Mouse (Mus musculus) embryonic facial prominence, embryonic 14.5 days (tissue): Measurements from ENCODE around the gene Cwc27. TPM values are rescaled to one million over a fixed set of nuclear protein-coding genes. Genes with fewer than 3 reads are reported as not detected.

Experiments
- ATAC-seq: fragments of 200-750 bp; cut with Nextera tagmentation; 2 replicates; pipeline ENCODE4 v1.8.0; 2017; ENCODE audit warnings: low read depth, moderate number of reproducible peaks, moderate TSS enrichment
- DNase-seq: peaks from one replicate; pipeline ENCODE4 v3.0.0-alpha.2; 2015; ENCODE audit warnings: low spot score
- H3K27ac ChIP-seq: fragments of 300-500 bp; sonication (generic); replicated peaks from 2 replicates; pipeline ENCODE4 v1.5.1; 2014; ENCODE audit warnings: low read depth, mild to moderate bottlenecking, low read length, moderate library complexity
- H3K27me3 ChIP-seq: fragments of 300-500 bp; sonication (generic); replicated peaks from 2 replicates; pipeline ENCODE4 v1.6.1; 2014; ENCODE audit warnings: low read length; ENCODE audit not compliant: control insufficient read depth, insufficient read depth
- H3K36me3 ChIP-seq: fragments of 300-500 bp; sonication (generic); 2 replicates; pipeline ENCODE4 v1.6.1; 2014; ENCODE audit warnings: low read length, mixed read lengths; ENCODE audit not compliant: control insufficient read depth, insufficient read depth
- H3K4me1 ChIP-seq: fragments of 300-500 bp; sonication (generic); 2 replicates; pipeline ENCODE4 v1.6.1; 2014; ENCODE audit warnings: antibody characterized with exemption, low read length; ENCODE audit not compliant: control insufficient read depth, insufficient read depth
- H3K4me2 ChIP-seq: fragments of 300-500 bp; sonication (generic); 2 replicates; pipeline ENCODE4 v1.6.1; 2014; ENCODE audit warnings: low read depth, mild to moderate bottlenecking, low read length, moderate library complexity, mixed read lengths
- H3K4me3 ChIP-seq: fragments of 300-500 bp; sonication (generic); 2 replicates; pipeline ENCODE4 v1.5.1; 2014; ENCODE audit warnings: low read depth, mild to moderate bottlenecking, low read length
- H3K9ac ChIP-seq: fragments of 300-500 bp; sonication (generic); 2 replicates; pipeline ENCODE4 v1.6.1; 2014; ENCODE audit warnings: low read depth, mild to moderate bottlenecking, low read length, moderate library complexity, mixed read lengths
- H3K9me3 ChIP-seq: fragments of 300-500 bp; sonication (generic); 2 replicates; pipeline ENCODE4 v1.6.1; 2016; ENCODE audit warnings: low read length; ENCODE audit not compliant: control insufficient read depth
- WGBS: fragments of 180-500 bp; shearing (Covaris S2); extraction: QIAGEN DNeasy Blood & Tissue Kit; methylation state at CpG from one replicate; pipeline ENCODE4 v1.1.7; 2014; 5-methylcytosine and 5-hydroxymethylcytosine counted together
- polyA plus RNA-seq: library from polyadenylated mRNA; unstranded; fragments of >200 nt; fragmentation: Nextera tagmentation; extraction: Ambion mirVana; gene quantifications from 2 replicates; pipeline ENCODE4 v1.2.1, GENCODE M21; 2014

The Cwc27 gene
- polyA plus RNA-seq, 1 experiment from 2014 or later = 19.1 TPM

GRCm38 (mm10) chr13:104630808-104631207, 186.1 kb downstream of the Cwc27 start:
- H3K9me3 ChIP-seq = no peaks in the 10 kb centered on the region
- H3K4me1 ChIP-seq = peaks cover 17% of the 10 kb centered on the region
- WGBS = 84% methylated on average over 5 of the region's 5 CpGs
- no peak overlapping the region for H3K4me3 ChIP-seq
- peaks cover 6% of the 10 kb centered on the region; the same call in 1 of the 2 replicates for H3K36me3 ChIP-seq
- no peak overlapping the region for H3K27ac ChIP-seq
- peak; percentile 45; the same call in 1 of the 2 replicates for ATAC-seq
- H3K9ac ChIP-seq = no peak overlapping the region
- no peaks in the 10 kb centered on the region for H3K27me3 ChIP-seq
- H3K4me2 ChIP-seq = no peak overlapping the region
- no peak for DNase-seq

DNA sequence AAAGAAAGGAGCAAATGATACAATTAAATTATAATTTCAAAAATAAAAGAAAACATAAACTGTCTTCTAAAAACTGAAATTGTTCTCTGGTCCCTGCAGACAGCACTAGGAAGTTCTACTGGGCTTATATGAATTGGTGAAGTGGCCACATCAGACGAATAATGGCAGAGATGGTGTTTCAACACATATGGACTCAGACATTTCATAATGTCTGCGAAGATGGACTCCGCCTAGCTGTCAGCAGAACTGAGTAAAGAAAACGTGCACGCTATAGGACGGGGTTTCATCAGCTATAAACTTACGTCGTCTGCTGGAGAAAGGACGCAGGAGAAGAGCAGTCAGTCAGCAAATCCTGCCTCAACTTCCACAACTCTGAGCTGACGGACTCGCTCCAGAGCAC, 187.3 kb downstream of the Cwc27 start:
- ATAC-seq (no peak), DNase-seq (no peak)
- H3K4me3 ChIP-seq = no peak overlapping the region
- no peaks in the 10 kb centered on the region for H3K9me3 ChIP-seq
- H3K27me3 ChIP-seq = no peaks in the 10 kb centered on the region
- H3K27ac ChIP-seq = no peak overlapping the region
- H3K36me3 ChIP-seq = peaks cover 9% of the 10 kb centered on the region; the same call in 1 of the 2 replicates
- peaks cover 17% of the 10 kb centered on the region for H3K4me1 ChIP-seq
- no peak overlapping the region for H3K4me2 ChIP-seq
- H3K9ac ChIP-seq = no peak overlapping the region
- WGBS = 82% methylated on average over 11 of the region's 11 CpGs

GRCm38 (mm10) chr13:104628019-104628418, 188.9 kb downstream of the Cwc27 start:
- Histone ChIP-seq H3K27me3 (no peaks in the 10 kb centered on the region), H3K27ac (no peak overlapping the region), H3K36me3 (peaks cover 9% of the 10 kb centered on the region; the same call in 1 of the 2 replicates), H3K4me1 (peaks cover 19% of the 10 kb centered on the region), H3K9ac (no peak overlapping the region), H3K9me3 (no peaks in the 10 kb centered on the region), H3K4me2 (no peak overlapping the region), H3K4me3 (no peak overlapping the region)
- 54% methylated on average over 4 of the region's 4 CpGs for WGBS
- ATAC-seq (no peak), DNase-seq (no peak)

- no peak overlapping the region for H3K27ac ChIP-seq
- H3K9ac ChIP-seq = no peak overlapping the region
- ATAC-seq (no peak), DNase-seq (no peak)
- H3K4me1 ChIP-seq = peaks cover 13% of the 10 kb centered on the region
- WGBS = 65% methylated on average over 11 of the region's 11 CpGs
- no peaks in the 10 kb centered on the region for H3K9me3 ChIP-seq
- H3K27me3 ChIP-seq = no peaks in the 10 kb centered on the region
- H3K4me3 ChIP-seq = no peak overlapping the region
- H3K36me3 ChIP-seq = peaks cover 9% of the 10 kb centered on the region; the same call in 1 of the 2 replicates
- H3K4me2 ChIP-seq = no peak overlapping the region
Measured at GRCm38 (mm10) chr13:104627169-104627909, 189.6 kb downstream of the Cwc27 start.

DNA sequence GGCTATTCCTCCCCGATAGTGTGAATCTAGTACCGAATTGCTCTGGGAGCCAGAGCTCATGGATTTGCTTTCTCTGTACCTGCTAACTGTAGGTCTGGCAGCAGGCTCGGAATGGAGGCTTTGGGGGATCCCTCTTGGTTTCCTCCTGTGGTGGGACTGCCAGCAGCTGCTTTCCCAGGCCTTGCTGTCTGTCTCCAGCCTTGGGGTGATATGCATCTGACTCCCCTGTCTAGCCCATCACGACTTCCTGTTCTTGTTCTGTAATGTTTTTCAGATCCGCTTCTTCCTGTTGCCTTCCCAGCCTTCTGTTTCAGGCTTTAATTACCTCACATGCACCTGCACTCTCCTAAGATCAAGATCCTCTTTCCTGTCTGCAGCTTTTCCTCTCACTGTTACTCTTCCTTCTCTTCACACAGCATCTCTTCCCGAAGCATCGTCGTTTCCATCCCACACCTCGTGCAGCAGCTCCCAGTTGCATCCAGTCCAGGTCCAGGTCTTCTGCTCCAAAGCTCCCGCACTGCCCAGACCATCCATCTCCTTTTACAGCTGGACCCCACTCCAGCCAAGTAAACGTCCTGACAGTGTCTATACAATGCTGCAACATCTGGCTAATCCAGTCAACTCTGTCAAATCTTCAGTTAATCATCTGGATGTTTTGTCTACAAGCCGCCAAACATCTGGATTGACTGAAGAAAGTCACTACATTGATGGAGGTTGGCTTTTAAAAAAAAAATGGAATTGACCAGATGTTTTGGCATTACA, 193.6 kb downstream of the Cwc27 start:
- Histone ChIP-seq H3K27ac (no peak overlapping the region), H3K4me1 (peaks cover 2% of the 10 kb centered on the region; the same call in 1 of the 2 replicates), H3K27me3 (no peaks in the 10 kb centered on the region), H3K36me3 (0 out of 2 replicates have a peak, but pooled peaks cover 4% of the 10 kb centered on the region), H3K4me2 (no peak overlapping the region), H3K9ac (no peak overlapping the region), H3K9me3 (no peaks in the 10 kb centered on the region), H3K4me3 (no peak overlapping the region)
- DNase-seq (peak; percentile 54), ATAC-seq (peak; percentile 80; the same call in 1 of the 2 replicates)
- 64% methylated on average over 12 of the region's 12 CpGs for WGBS

DNA sequence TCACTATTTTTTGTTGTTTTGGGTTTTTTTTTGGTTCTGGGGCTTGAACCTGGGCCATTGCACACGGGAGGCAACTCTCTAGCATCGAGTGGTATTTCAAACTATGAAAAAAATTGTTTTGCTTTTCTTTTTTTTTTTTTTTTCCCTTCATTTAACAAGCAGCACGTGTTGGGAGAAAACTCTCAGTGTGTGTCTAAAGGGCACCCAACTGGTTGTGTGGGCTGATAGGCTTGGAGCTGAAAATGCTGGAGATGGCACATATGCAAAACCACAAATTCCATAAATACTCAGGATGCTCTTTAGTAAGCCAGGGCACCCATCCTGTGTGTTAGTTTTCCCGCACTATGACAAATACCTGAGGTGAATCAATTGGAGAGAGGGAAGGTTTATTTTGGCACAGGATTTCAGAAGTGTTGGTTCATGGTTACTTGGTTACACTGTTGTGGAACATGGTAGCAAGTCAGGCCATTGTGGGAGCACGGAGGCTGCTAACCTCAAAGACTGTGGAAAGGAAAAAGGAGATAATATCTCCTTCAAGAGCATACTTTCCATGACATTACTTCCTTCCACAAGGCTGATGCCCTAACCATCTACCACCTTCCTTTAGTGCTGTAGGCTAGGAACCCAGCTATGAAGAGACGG, 194.7 kb downstream of the Cwc27 start:
- Histone ChIP-seq H3K36me3 (0 out of 2 replicates have a peak, but pooled peaks cover 4% of the 10 kb centered on the region), H3K4me1 (peaks cover 2% of the 10 kb centered on the region; the same call in 1 of the 2 replicates), H3K9me3 (no peaks in the 10 kb centered on the region), H3K4me2 (no peak overlapping the region), H3K9ac (no peak overlapping the region), H3K27me3 (no peaks in the 10 kb centered on the region), H3K27ac (no peak overlapping the region), H3K4me3 (no peak overlapping the region)
- DNase-seq = no peak
- WGBS = 68% methylated on average over 6 of the region's 6 CpGs
- no peak for ATAC-seq

- peaks cover 2% of the 10 kb centered on the region; the same call in 1 of the 2 replicates for H3K4me1 ChIP-seq
- DNase-seq = no peak
- H3K27me3 ChIP-seq = no peaks in the 10 kb centered on the region
- H3K4me3 ChIP-seq = no peak overlapping the region
- ATAC-seq = no peak
- no peak overlapping the region for H3K27ac ChIP-seq
- no peaks in the 10 kb centered on the region for H3K9me3 ChIP-seq
- H3K36me3 ChIP-seq = no peaks in the 10 kb centered on the region
- WGBS = 54% methylated on average over 2 of the region's 2 CpGs
- no peak overlapping the region for H3K9ac ChIP-seq
- H3K4me2 ChIP-seq = no peak overlapping the region
Measured at GRCm38 (mm10) chr13:104620423-104620822, 196.5 kb downstream of the Cwc27 start.

DNA sequence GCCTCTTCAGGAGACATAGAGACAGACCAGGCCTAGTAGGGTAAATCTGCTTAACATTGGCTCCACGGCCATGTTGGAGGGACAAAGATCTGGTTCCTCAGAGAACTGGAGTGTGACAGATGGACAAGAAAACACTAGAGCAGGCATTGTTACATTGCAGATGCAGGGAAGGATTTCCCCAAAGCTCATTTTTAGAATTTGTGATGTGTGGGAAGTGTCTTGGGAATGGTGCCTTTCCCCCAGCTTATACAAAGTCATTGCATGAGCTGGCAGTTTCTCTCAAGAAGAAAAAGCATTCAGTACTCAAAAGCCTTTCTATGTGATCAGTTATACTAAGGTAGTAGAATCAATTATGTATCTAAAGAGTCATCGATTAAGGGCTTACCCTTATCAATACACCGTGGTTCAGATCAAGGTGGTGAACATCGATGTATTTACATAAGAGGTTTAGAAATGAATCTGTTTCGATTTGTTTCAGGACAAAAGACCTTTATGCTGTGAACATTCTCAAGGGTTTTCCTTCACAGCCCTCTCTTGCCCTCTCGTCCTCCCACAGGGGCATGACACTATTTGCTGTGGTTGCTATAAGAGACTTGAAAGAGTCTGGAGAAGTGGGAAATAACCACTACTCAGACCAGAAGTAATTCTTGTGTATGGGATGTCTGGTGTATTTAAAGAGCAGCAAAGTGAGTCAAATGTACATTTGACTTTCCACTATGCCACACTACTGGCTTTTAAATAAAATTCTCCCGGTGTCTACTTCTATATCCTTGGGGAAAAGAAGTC, 197.2 kb downstream of the Cwc27 start:
- H3K36me3 ChIP-seq = no peaks in the 10 kb centered on the region
- 83% methylated on average over 7 of the region's 7 CpGs for WGBS
- no peak overlapping the region for H3K4me2 ChIP-seq
- H3K9ac ChIP-seq = no peak overlapping the region
- no peaks in the 10 kb centered on the region for H3K27me3 ChIP-seq
- H3K4me3 ChIP-seq = no peak overlapping the region
- H3K27ac ChIP-seq = no peak overlapping the region
- ATAC-seq (no peak), DNase-seq (no peak)
- no peaks in the 10 kb centered on the region for H3K9me3 ChIP-seq
- peaks cover 2% of the 10 kb centered on the region; the same call in 1 of the 2 replicates for H3K4me1 ChIP-seq
